Mouse (Mus musculus) ES-E14 (cell line): ENCODE measurements at regions not wholly inside any gene's neighbourhood (a gene's known extent, or its start where the extent isn't known, plus 50 kb on each side); places are given as distances from the start of the nearest gene placed in this dataset.

ENCODE experiments used
- CHD2 ChIP-seq: IDR thresholded peaks from 2 replicates; pipeline ENCODE4 v1.6.1; 2014; ENCODE audit warnings: mild to moderate bottlenecking, low read depth, low read length, inconsistent platforms
- MAFK ChIP-seq: IDR thresholded peaks from 2 replicates; pipeline ENCODE4 v1.6.1; 2014; ENCODE audit warnings: mild to moderate bottlenecking, low read depth, low read length, inconsistent platforms; ENCODE audit not compliant: insufficient read depth

DNA sequence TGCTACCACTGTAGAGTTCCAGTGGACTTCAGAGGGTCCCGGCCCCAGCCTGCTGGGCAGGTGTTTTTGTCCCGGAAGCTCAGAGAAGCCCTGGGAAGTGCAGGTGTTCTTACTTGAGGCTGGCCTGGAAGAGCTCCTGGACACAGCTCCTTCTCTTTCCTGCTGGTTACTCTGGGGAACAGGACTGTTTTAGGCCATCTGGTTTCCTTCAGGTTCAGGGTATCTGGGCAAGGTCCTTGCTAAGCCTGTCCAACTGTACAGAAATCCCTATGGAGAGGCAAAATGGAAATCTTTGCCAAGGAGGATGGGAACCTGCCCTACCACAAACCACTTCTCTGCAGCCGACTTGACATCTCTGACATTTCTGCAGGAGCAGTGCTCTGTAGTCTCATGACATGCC, 198.4 kb downstream of the Foxo1 start:
- TF ChIP-seq MAFK: no peak
- TF ChIP-seq CHD2: no peak
